Comparison of ENCODE assay signal across 10 mouse cellular contexts in genomic region chr11:85838424-85839257, GRCm38 (mm10). TPM values are rescaled to one million over a fixed set of nuclear protein-coding genes. Genes with fewer than 3 reads are reported as not detected.
DNase-seq lines count a peak whose midpoint lies in the region; ATAC-seq lines count a peak whose summit lies in the region.
"Had no signal": no experiment of that assay in that cellular context is flagged by ENCODE, and none has a peak within 500 bp of the region (broad histone marks: within the 10 kb centered on the region; RNA-seq: fewer than 3 reads in every experiment).

No protein-coding gene starts in this region.

- H3K36me3 ChIP-seq in kidney, embryonic 14.5 days (ENCODE audit: control insufficient read depth, insufficient read depth, low read length): peaks cover 45% of the 10 kb centered on the region
- H3K36me3 ChIP-seq in heart, embryonic 16.5 days (ENCODE audit: control insufficient read depth, insufficient read depth): no peaks in the 10 kb centered on the region
- no peaks in the 10 kb centered on the region for H3K36me3 ChIP-seq in midbrain, embryonic 13.5 days

- ATAC-seq in kidney, embryonic 14.5 days (ENCODE audit: low FRiP score, low TSS enrichment): no peak
- ATAC-seq in heart, embryonic 16.5 days (replicated peaks; ENCODE audit: extremely low read depth, insufficient read depth, low FRiP score): no peak
- ATAC-seq in midbrain, embryonic 13.5 days: no peak
- ATAC-seq: Patski had no signal

- H3K27me3 ChIP-seq in kidney, embryonic 14.5 days (ENCODE audit: control insufficient read depth, insufficient read depth, low read length): peaks cover 40% of the 10 kb centered on the region
- H3K27me3 ChIP-seq in heart, embryonic 16.5 days (ENCODE audit: control insufficient read depth, insufficient read depth, low read length): peaks cover 71% of the 10 kb centered on the region
- H3K27me3 ChIP-seq in midbrain, embryonic 13.5 days: peaks cover 100% of the 10 kb centered on the region
- H3K27me3 ChIP-seq: Patski had no signal

- intact Hi-C loops in gastrocnemius, postnatal 14 days (cut with DNase I; ENCODE audit: low total_unique reads): no loop called here
- intact Hi-C loops in left cerebral cortex, postnatal 10 days (cut with DNase I): loop anchor here (5.0 kb wide), 1 partner anchor 1316 kb away; no protein-coding TSS in a partner anchor

- peaks cover 25% of the 10 kb centered on the region for H3K4me1 ChIP-seq in kidney, embryonic 14.5 days (ENCODE audit: control insufficient read depth, insufficient read depth, low read length)
- H3K4me1 ChIP-seq in heart, embryonic 16.5 days (ENCODE audit: control insufficient read depth, insufficient read depth, low read length): peaks cover 26% of the 10 kb centered on the region
- H3K4me1 ChIP-seq in midbrain, embryonic 13.5 days (replicated peaks): peaks cover 36% of the 10 kb centered on the region

- H3K9ac ChIP-seq in kidney, embryonic 14.5 days (ENCODE audit: low read depth, low read length): peak overlapping the region; percentile 97
- H3K9ac ChIP-seq in heart, embryonic 16.5 days (ENCODE audit: low read length): peak overlapping the region; percentile 64
- H3K9ac ChIP-seq in midbrain, embryonic 13.5 days (replicated peaks): no peak overlapping the region

- 12% methylated on average over 19 of the region's 20 CpGs for WGBS in kidney, embryonic 14.5 days
- 24% methylated on average over 20 of the region's 20 CpGs for WGBS in heart, embryonic 16.5 days
- 6% methylated on average over 20 of the region's 20 CpGs for WGBS in midbrain, embryonic 13.5 days

- peak overlapping the region; percentile 88 for H3K27ac ChIP-seq in kidney, embryonic 14.5 days (ENCODE audit: low read depth, low read length)
- 0 out of 2 replicates have a peak overlapping the region, but pooled peaks have one; percentile 15 for H3K27ac ChIP-seq in heart, embryonic 16.5 days (ENCODE audit: low read length)
- no peak overlapping the region for H3K27ac ChIP-seq in midbrain, embryonic 13.5 days

- DNase-seq in kidney, adult 8-10 months: no peak
- DNase-seq in embryo, embryonic 11 days: peak; percentile 40
- no peak for DNase-seq in ovary, postnatal 14 days (ENCODE audit: low spot score)
- no peak for DNase-seq in gastrocnemius, postnatal 14 days
- no peak for DNase-seq in left cerebral cortex, postnatal 10 days (ENCODE audit: extremely low spot score in 1 of 2, low spot score in 2 of 2)

- peak overlapping the region; percentile 78 for H3K4me2 ChIP-seq in kidney, embryonic 14.5 days (replicated peaks; ENCODE audit: low read depth, low read length)
- peak overlapping the region; percentile 62 for H3K4me2 ChIP-seq in heart, embryonic 16.5 days (ENCODE audit: low read depth, low read length)
- H3K4me2 ChIP-seq in midbrain, embryonic 13.5 days (replicated peaks): no peak overlapping the region

- H3K4me3 ChIP-seq in kidney, embryonic 14.5 days (ENCODE audit: low read length): peak overlapping the region; percentile 73
- peak overlapping the region; percentile 59 for H3K4me3 ChIP-seq in heart, embryonic 16.5 days (ENCODE audit: low read length)
- H3K4me3 ChIP-seq in midbrain, embryonic 13.5 days (replicated peaks): peak overlapping the region; percentile 23; the same call in 1 of the 2 replicates

- no peaks in the 10 kb centered on the region for H3K9me3 ChIP-seq in kidney, embryonic 14.5 days (ENCODE audit: control insufficient read depth, low read length)
- H3K9me3 ChIP-seq in heart, embryonic 16.5 days (replicated peaks; ENCODE audit: control insufficient read depth, low read length): no peaks in the 10 kb centered on the region
- H3K9me3 ChIP-seq in midbrain, embryonic 13.5 days: no peaks in the 10 kb centered on the region

RNA-seq across cellular contexts. Expression of gene Tbx2, which starts 6.3 kb away (rescaled TPM):
- polyA plus RNA-seq in kidney, embryonic 14.5 days (2014; fragmentation: Nextera tagmentation; extraction: Ambion mirVana): 18.2 and 19.8 TPM in 2 replicates
- 1.4 and 3.3 TPM in 2 replicates for polyA plus RNA-seq in heart, embryonic 16.5 days (2015; fragmentation: Nextera tagmentation; extraction: Ambion mirVana)
- polyA plus RNA-seq in midbrain, embryonic 13.5 days (2015; fragmentation: Nextera tagmentation; extraction: Ambion mirVana): 0.44 and 0.57 TPM in 2 replicates
- total RNA-seq in gastrocnemius, postnatal 14 days (2021): 10 to 100 TPM in 1 of 2 experiments, 1 to 10 TPM in 1; 9.7 to 10.1 TPM
- 1 to 10 TPM; 2.9 to 3.7 TPM for total RNA-seq in left cerebral cortex, postnatal 10 days (2021)

RNA-seq across cellular contexts. Expression of gene Gm11444, which starts 11.5 kb away (rescaled TPM):
- not detected in 2 replicates for polyA plus RNA-seq in kidney, embryonic 14.5 days (2014; fragmentation: Nextera tagmentation; extraction: Ambion mirVana)
- polyA plus RNA-seq in heart, embryonic 16.5 days (2015; fragmentation: Nextera tagmentation; extraction: Ambion mirVana): not detected in 2 replicates
- polyA plus RNA-seq in midbrain, embryonic 13.5 days (2015; fragmentation: Nextera tagmentation; extraction: Ambion mirVana): not detected in 2 replicates
- total RNA-seq in gastrocnemius, postnatal 14 days (2021): not detected
- not detected for total RNA-seq in left cerebral cortex, postnatal 10 days (2021)
- total RNA-seq: left cerebral cortex, postnatal 36 days had no signal
- polyA plus RNA-seq: Patski had no signal

RNA-seq across cellular contexts. Expression of gene Tbx4, which starts 47.6 kb away (rescaled TPM):
- polyA plus RNA-seq in kidney, embryonic 14.5 days (2014; fragmentation: Nextera tagmentation; extraction: Ambion mirVana): 0.06 TPM in 1 of 2 replicates, not detected in the other
- 0.72 and 5.0 TPM in 2 replicates for polyA plus RNA-seq in heart, embryonic 16.5 days (2015; fragmentation: Nextera tagmentation; extraction: Ambion mirVana)
- polyA plus RNA-seq in midbrain, embryonic 13.5 days (2015; fragmentation: Nextera tagmentation; extraction: Ambion mirVana): 0.20 and 0.26 TPM in 2 replicates
- total RNA-seq in gastrocnemius, postnatal 14 days (2021): 1 to 10 TPM; 1.7 to 2.6 TPM
- under 1 TPM; 0.49 to 0.58 TPM for total RNA-seq in left cerebral cortex, postnatal 10 days (2021)
- polyA plus RNA-seq: Patski had no signal

Comparison
In these comparisons a context has a peak if more than half of its experiments do, and no peak if none do; other contexts are left out.
1. H3K4me3 ChIP-seq: peak in every context shown above with its lines; median percentile 73 in kidney, embryonic 14.5 days; 59 in heart, embryonic 16.5 days; 23 in midbrain, embryonic 13.5 days.